Mouse (Mus musculus) gonadal fat pad, adult 2 months (tissue): ENCODE measurements at regions not wholly inside any gene's neighbourhood (a gene's known extent, or its start where the extent isn't known, plus 50 kb on each side); places are given as distances from the start of the nearest gene placed in this dataset.

Experiments
- DNase-seq: peaks from one replicate; pipeline ENCODE4 v3.0.0-alpha.2; 2012; ENCODE audit warnings: low read depth

GRCm38 (mm10) chr13:25560339-25560738 lies 290.0 kb upstream of the Nrsn1 start:
- no peak for DNase-seq

- DNase-seq, result no peak
Measured at GRCm38 (mm10) chr13:25554962-25555361, 284.7 kb upstream of the Nrsn1 start.

GRCm38 (mm10) chr13:25548551-25548950 lies 278.2 kb upstream of the Nrsn1 start:
- no peak for DNase-seq

- no peak for DNase-seq
Measured at GRCm38 (mm10) chr13:25547150-25548145, 277.1 kb upstream of the Nrsn1 start.

- DNase-seq, result no peak
Measured at GRCm38 (mm10) chr13:25524094-25524493, 253.8 kb upstream of the Nrsn1 start.

GRCm38 (mm10) chr13:25507355-25507754 lies 237.1 kb upstream of the Nrsn1 start:
- DNase-seq, result no peak

GRCm38 (mm10) chr13:25494492-25495034 lies 224.3 kb upstream of the Nrsn1 start:
- no peak for DNase-seq

- no peak for DNase-seq
Measured at GRCm38 (mm10) chr13:25490036-25490435, 219.7 kb upstream of the Nrsn1 start.

- DNase-seq, result no peak
Measured at GRCm38 (mm10) chr13:25483309-25483708, 213.0 kb upstream of the Nrsn1 start.

GRCm38 (mm10) chr13:25451917-25452316 lies 181.6 kb upstream of the Nrsn1 start:
- DNase-seq, result no peak

- no peak for DNase-seq
Measured at GRCm38 (mm10) chr13:25451357-25451861, 181.1 kb upstream of the Nrsn1 start.

GRCm38 (mm10) chr13:25429701-25430418 lies 159.6 kb upstream of the Nrsn1 start:
- DNase-seq, result no peak

GRCm38 (mm10) chr13:25403182-25403795 lies 133.0 kb upstream of the Nrsn1 start:
- no peak for DNase-seq

GRCm38 (mm10) chr13:25402691-25403090 lies 132.4 kb upstream of the Nrsn1 start:
- DNase-seq, result no peak

- no peak for DNase-seq
Measured at GRCm38 (mm10) chr13:25401936-25402504, 131.7 kb upstream of the Nrsn1 start.

GRCm38 (mm10) chr13:25392770-25393290 lies 122.5 kb upstream of the Nrsn1 start:
- DNase-seq, result no peak

GRCm38 (mm10) chr13:25362627-25362967 lies 92.3 kb upstream of the Nrsn1 start:
- no peak for DNase-seq

GRCm38 (mm10) chr13:25361850-25362626 lies 91.7 kb upstream of the Nrsn1 start:
- no peak for DNase-seq

GRCm38 (mm10) chr13:25347558-25347957 lies 77.3 kb upstream of the Nrsn1 start:
- no peak for DNase-seq

- DNase-seq, result no peak
Measured at GRCm38 (mm10) chr13:25343309-25343708, 73.0 kb upstream of the Nrsn1 start.

- DNase-seq, result no peak
Measured at GRCm38 (mm10) chr13:25341826-25342225, 71.5 kb upstream of the Nrsn1 start.
